Mouse (Mus musculus) limb, embryonic 11.5 days (tissue): ENCODE results near the gene Tdrkh. TPM values are rescaled to one million over a fixed set of nuclear protein-coding genes. Genes with fewer than 3 reads are reported as not detected.

Source experiments
- ATAC-seq: fragments of 200-750 bp; cut with Nextera tagmentation; 2 replicates; pipeline ENCODE4 v1.8.0; 2017; ENCODE audit warnings: low read depth; ENCODE audit not compliant: insufficient number of reproducible peaks, low FRiP score, low TSS enrichment
- DNase-seq: peaks from one replicate; pipeline ENCODE4 v3.0.0-alpha.2; 2015; ENCODE audit warnings: low spot score
- H3K27ac ChIP-seq: fragments of 300-500 bp; sonication (generic); replicated peaks from 2 replicates; pipeline ENCODE4 v1.5.1; 2014; ENCODE audit warnings: low read depth, mild to moderate bottlenecking, low read length
- H3K27me3 ChIP-seq: fragments of 300-500 bp; sonication (generic); 2 replicates; pipeline ENCODE4 v1.6.1; 2014; ENCODE audit warnings: mild to moderate bottlenecking, low read length, mixed read lengths; ENCODE audit not compliant: control insufficient read depth, insufficient read depth
- H3K36me3 ChIP-seq: fragments of 300-500 bp; sonication (generic); 2 replicates; pipeline ENCODE4 v1.6.1; 2014; ENCODE audit warnings: mild to moderate bottlenecking, low read length, moderate library complexity, mixed read lengths; ENCODE audit not compliant: control insufficient read depth, insufficient read depth
- H3K4me1 ChIP-seq: fragments of 300-500 bp; sonication (generic); 2 replicates; pipeline ENCODE4 v1.6.1; 2014; ENCODE audit warnings: low read length, mixed read lengths; ENCODE audit not compliant: control insufficient read depth, insufficient read depth
- H3K4me2 ChIP-seq: fragments of 300-500 bp; sonication (generic); 2 replicates; pipeline ENCODE4 v1.6.1; 2014; ENCODE audit warnings: low read depth, mild to moderate bottlenecking, moderate library complexity; ENCODE audit not compliant: severe bottlenecking
- H3K4me3 ChIP-seq: fragments of 300-500 bp; sonication (generic); 2 replicates; pipeline ENCODE4 v1.5.1; 2014; ENCODE audit warnings: low read depth, low read length
- H3K9ac ChIP-seq: fragments of 300-500 bp; sonication (generic); 2 replicates; pipeline ENCODE4 v1.6.1; 2014; ENCODE audit warnings: mild to moderate bottlenecking, low read length
- H3K9me3 ChIP-seq: fragments of 300-500 bp; sonication (generic); 2 replicates; pipeline ENCODE4 v1.6.1; 2016; ENCODE audit warnings: low read length; ENCODE audit not compliant: control insufficient read depth
- WGBS: fragments of 180-500 bp; shearing (Covaris S2); extraction: QIAGEN DNeasy Blood & Tissue Kit; methylation state at CpG from one replicate; pipeline ENCODE4 v1.1.7; 2014; 5-methylcytosine and 5-hydroxymethylcytosine counted together
- polyA plus RNA-seq: library from polyadenylated mRNA; unstranded; fragments of >200 nt; fragmentation: Nextera tagmentation; extraction: Ambion mirVana; gene quantifications from 2 replicates; pipeline ENCODE4 v1.2.1, GENCODE M21; 2014

Gene Tdrkh
- polyA plus RNA-seq = 8.5 and 8.7 TPM in 2 replicates

DNA sequence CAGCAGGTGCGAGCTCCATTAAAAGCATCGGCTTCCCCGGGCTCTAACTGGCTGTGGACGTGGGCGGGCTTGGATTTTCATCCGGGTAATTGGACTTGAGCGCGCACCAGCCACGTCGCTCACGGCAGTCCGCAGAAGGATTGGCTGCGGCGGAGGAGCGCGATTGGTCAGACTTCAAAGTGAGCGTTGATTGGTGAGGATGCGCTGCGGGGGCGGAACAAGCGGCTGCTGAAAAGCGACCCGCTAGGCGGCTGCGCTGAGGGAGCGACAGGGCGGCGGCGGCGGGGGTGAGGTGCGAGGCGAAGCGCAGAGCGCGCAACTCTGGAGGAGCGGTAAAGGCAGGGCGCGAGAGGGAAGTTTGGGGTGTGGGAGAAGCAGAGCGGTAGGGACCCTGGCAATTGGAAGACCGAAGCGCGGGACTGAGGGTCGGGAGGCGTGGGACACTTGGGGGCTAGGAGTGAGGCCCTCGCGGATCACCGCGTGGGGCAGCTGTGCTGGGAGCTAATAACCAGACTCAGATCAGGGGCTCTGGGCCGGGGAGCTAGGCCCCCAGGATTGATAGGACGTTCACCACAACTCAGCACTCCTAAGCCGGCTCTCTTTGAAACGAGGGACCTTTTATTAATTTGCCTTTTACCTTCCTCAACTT lies at the start of gene Tdrkh:
Gene Tdrkh (plus strand): TSS at position 243 of the 649 bp plus-strand sequence.
- Histone ChIP-seq H3K4me3 (peak within 1 kb of the TSS; percentile 35), H3K36me3 (no peaks in the 10 kb centered on the region), H3K4me2 (peak within 1 kb of the TSS; percentile 61), H3K27me3 (no peaks in the 10 kb centered on the region), H3K9ac (peak within 1 kb of the TSS; percentile 22; the same call in 1 of the 2 replicates), H3K27ac (no peak within 1 kb of the TSS), H3K9me3 (no peaks in the 10 kb centered on the region), H3K4me1 (peaks cover 5% of the 10 kb centered on the region; the same call in 1 of the 2 replicates)
- peak; percentile 95 for DNase-seq
- 9% methylated on average over 52 of the region's 52 CpGs for WGBS
- peak; percentile 99 for ATAC-seq

DNA sequence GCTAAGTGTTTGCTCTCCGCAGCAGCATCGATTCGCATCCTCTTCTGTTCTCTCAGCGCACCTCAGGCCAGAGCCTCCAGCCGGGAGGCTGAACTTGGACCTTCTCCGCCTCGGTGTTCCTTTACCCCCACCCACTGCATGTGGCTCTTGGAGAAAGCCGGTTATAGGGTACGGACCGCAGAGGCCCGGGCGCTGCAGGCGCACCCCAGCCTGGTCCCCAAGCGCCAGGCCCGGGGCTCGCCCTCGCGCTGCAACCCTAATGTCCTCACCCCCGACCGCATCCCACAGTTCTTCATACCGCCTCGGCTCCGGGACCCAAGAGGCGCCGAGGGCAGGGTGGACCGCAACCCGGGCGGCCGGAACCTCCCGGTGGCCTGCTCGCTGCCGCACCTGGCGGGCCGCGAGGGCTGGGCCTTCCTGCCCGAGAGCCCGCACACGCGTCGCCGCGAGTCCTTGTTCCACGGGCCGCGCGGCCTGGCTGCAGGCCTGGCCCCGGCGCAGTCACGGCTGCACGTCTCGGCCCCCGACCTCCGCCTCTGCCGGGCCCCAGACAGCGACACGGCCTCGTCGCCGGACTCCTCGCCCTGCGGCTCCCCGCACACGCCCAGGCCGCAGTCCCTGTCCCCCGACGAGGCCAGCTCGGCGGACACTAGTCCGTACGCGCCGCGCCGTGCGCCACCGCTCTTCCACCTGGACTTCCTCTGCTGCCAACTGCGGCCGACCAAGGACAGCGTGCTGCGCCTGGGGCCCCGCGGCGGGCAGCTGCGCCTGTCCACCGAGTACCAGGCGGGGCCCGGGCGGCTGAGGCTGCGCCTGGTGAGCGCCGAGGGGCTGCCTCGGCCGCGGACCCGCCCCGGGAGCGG lies 49.6 kb upstream of the Tdrkh start:
- Histone ChIP-seq H3K27ac (no peak overlapping the region), H3K4me1 (no peaks in the 10 kb centered on the region), H3K27me3 (peaks cover 40% of the 10 kb centered on the region), H3K4me3 (peak overlapping the region; percentile 50), H3K9me3 (peaks cover 4% of the 10 kb centered on the region; the same call in 1 of the 2 replicates), H3K4me2 (peak overlapping the region; percentile 92), H3K9ac (peak overlapping the region; percentile 76), H3K36me3 (no peaks in the 10 kb centered on the region)
- peak; percentile 72; the same call in 1 of the 2 replicates for ATAC-seq
- DNase-seq = peak; percentile 69
- 4% methylated on average over 97 of the region's 97 CpGs for WGBS

DNA sequence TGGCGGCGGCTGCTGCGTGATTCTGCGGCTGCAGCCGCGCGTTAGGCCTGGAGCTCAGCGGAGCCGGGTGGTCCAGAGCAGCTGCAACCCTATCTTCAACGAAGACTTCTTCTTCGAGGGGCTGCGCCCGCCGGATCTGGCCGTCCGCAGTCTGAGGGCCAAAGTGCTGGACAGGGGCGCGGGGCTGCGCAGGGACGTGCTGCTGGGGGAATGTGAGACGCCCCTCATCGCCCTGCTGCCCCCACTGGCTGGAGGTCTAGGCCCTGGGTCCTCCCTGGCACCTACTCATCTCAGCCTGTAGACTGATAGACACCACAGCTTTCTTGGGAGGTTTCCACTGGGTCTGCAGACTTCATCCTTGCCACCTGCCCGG lies 48.9 kb upstream of the Tdrkh start:
- DNase-seq = peak; percentile 49
- peak overlapping the region; percentile 50 for H3K4me3 ChIP-seq
- H3K9ac ChIP-seq = peak overlapping the region; percentile 76
- H3K36me3 ChIP-seq = no peaks in the 10 kb centered on the region
- H3K4me2 ChIP-seq = peak overlapping the region; percentile 92
- H3K27ac ChIP-seq = no peak overlapping the region
- WGBS = 4% methylated on average over 23 of the region's 23 CpGs
- H3K9me3 ChIP-seq = peaks cover 4% of the 10 kb centered on the region; the same call in 1 of the 2 replicates
- ATAC-seq = peak; percentile 7; the same call in 1 of the 2 replicates
- H3K27me3 ChIP-seq = peaks cover 40% of the 10 kb centered on the region
- no peaks in the 10 kb centered on the region for H3K4me1 ChIP-seq

DNA sequence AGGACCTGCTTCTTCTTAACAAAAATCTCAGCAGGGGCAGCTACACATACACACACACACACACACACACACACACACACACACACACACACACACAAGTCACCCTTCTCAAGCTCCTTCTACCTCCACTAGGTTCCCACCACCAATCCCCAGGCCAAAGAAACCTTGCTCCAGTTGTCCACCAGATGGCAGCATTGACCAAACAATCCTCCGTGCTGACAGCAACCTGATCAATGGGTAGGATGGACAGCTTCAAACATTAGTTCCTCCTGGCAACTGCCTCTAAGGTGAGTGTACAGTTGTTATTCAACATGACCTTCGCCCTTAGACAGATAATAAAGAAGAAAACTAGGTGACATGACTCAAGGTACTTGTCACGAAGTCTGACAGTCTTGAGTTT lies 46.3 kb upstream of the Tdrkh start:
- no peak overlapping the region for H3K9ac ChIP-seq
- H3K27me3 ChIP-seq = peaks cover 37% of the 10 kb centered on the region
- ATAC-seq (no peak), DNase-seq (peak; percentile 85)
- no peak overlapping the region for H3K4me3 ChIP-seq
- H3K36me3 ChIP-seq = no peaks in the 10 kb centered on the region
- WGBS = 18% methylated on average over 3 of the region's 3 CpGs
- no peak overlapping the region for H3K4me2 ChIP-seq
- peaks cover 4% of the 10 kb centered on the region; the same call in 1 of the 2 replicates for H3K9me3 ChIP-seq
- no peak overlapping the region for H3K27ac ChIP-seq
- peaks cover 4% of the 10 kb centered on the region; the same call in 1 of the 2 replicates for H3K4me1 ChIP-seq

DNA sequence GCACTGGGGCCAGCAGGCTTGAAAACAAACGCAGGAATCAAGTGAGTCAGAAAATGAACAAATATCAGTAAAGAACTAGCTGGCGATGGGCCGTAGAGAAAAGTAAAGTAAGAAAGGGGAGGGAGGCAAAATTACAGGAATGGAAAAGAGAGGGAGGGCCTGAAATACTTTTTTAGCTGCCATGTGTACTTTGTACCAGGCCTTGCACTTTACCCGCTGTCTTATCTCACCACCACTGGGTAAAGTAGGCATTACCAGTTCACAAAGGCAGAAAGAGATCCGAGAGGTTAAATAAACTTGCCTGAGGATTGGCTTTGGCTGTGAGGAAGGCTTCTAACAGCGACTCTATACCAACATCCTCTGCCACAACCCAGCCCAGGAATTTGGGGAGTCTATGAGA lies 45.6 kb upstream of the Tdrkh start:
- no peak for DNase-seq
- Histone ChIP-seq H3K4me3 (no peak overlapping the region), H3K9me3 (peaks cover 4% of the 10 kb centered on the region; the same call in 1 of the 2 replicates), H3K4me2 (no peak overlapping the region), H3K27me3 (peaks cover 30% of the 10 kb centered on the region), H3K4me1 (peaks cover 6% of the 10 kb centered on the region; the same call in 1 of the 2 replicates), H3K9ac (no peak overlapping the region), H3K27ac (no peak overlapping the region), H3K36me3 (no peaks in the 10 kb centered on the region)
- 89% methylated on average over 6 of the region's 6 CpGs for WGBS
- no peak for ATAC-seq

DNA sequence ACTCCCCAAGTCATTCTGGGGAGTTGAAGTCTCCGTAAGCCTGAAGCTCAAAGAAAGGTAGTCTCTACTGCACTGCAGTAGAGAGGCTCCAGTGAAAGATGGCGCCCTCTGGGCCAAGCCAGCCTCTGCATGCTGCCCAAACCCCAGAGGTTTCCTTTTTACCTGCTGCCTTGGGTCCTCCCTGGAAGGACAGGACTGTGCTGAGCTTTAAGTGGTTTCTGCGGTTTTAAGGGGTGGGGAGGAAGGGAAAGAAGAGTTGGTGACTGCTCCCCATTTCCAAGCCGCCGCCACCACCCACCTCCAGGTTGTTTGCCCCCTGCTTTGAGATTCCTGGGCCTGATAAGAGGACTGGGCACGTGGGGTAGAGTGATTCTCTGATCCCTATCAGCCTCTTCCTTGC lies 44.4 kb upstream of the Tdrkh start:
- H3K9ac ChIP-seq = no peak overlapping the region
- DNase-seq = no peak
- no peaks in the 10 kb centered on the region for H3K9me3 ChIP-seq
- H3K27ac ChIP-seq = no peak overlapping the region
- H3K27me3 ChIP-seq = peaks cover 21% of the 10 kb centered on the region
- H3K4me3 ChIP-seq = no peak overlapping the region
- ATAC-seq = no peak
- H3K4me2 ChIP-seq = no peak overlapping the region
- peaks cover 14% of the 10 kb centered on the region; the same call in 1 of the 2 replicates for H3K4me1 ChIP-seq
- 54% methylated on average over 6 of the region's 6 CpGs for WGBS
- H3K36me3 ChIP-seq = no peaks in the 10 kb centered on the region

DNA sequence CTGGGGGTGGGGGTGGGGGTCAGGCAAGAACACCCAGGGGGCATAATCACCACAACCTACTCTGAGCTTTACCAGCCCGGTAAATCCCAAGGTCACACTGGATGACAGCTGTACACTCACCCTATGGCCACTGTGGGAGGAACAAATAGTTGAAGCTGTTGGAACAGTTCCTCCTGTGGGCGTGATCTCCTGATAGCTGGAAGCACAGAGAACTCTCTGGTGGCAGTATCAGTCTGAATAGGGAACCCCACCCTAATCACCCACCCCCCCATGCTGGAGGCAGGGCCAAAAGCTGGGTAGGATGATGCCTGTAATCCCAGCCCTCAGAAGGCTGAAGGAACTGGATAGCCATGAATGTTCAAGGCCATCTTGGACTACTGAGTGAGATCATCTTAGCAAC lies 43.4 kb upstream of the Tdrkh start:
- H3K27me3 ChIP-seq = peaks cover 11% of the 10 kb centered on the region; the same call in 1 of the 2 replicates
- 65% methylated on average over 2 of the region's 2 CpGs for WGBS
- DNase-seq = no peak
- no peak overlapping the region for H3K4me2 ChIP-seq
- no peak overlapping the region for H3K4me3 ChIP-seq
- no peaks in the 10 kb centered on the region for H3K9me3 ChIP-seq
- H3K36me3 ChIP-seq = no peaks in the 10 kb centered on the region
- peaks cover 15% of the 10 kb centered on the region; the same call in 1 of the 2 replicates for H3K4me1 ChIP-seq
- no peak overlapping the region for H3K9ac ChIP-seq
- ATAC-seq = no peak
- no peak overlapping the region for H3K27ac ChIP-seq

DNA sequence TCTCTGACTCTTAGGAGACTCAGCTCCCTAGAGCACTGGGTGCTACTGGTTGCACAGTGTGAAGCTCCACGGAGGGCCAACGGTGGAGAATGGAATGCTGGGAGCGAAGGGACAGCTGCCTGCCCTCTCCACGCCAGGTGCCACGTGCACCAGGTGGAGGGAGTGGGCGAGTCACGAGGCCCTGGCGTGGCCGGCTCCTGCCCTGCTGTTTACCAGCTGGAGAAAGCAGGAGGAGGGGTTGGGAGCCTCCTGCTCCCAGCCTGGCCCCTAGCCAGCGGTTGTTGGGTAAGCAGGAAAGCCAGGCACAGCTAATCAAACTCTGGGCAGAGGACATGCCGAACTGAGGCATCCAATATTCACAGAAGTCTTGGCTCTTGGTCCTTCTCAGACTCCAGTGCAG lies 41.4 kb upstream of the Tdrkh start:
- H3K9ac ChIP-seq = no peak overlapping the region
- peak; percentile 52 for DNase-seq
- WGBS = 4% methylated on average over 11 of the region's 11 CpGs

More for the DNA sequence above, 41.4 kb upstream of the Tdrkh start:
- peaks cover 15% of the 10 kb centered on the region; the same call in 1 of the 2 replicates for H3K4me1 ChIP-seq
- no peak for ATAC-seq
- no peaks in the 10 kb centered on the region for H3K9me3 ChIP-seq
- no peak overlapping the region for H3K4me3 ChIP-seq
- H3K27ac ChIP-seq = no peak overlapping the region
- 0 out of 2 replicates have a peak, but pooled peaks cover 2% of the 10 kb centered on the region for H3K27me3 ChIP-seq
- no peaks in the 10 kb centered on the region for H3K36me3 ChIP-seq
- H3K4me2 ChIP-seq = peak overlapping the region; percentile 7; the same call in 1 of the 2 replicates
